Mouse (Mus musculus): Measurements from ENCODE around the gene Zap70.

Gene Zap70

GRCm38 (mm10) chr1:36830913-36831866 is 69.6 kb downstream of the Zap70 start:
- DNase-seq (ENCODE audit: low spot score in 2 of 2): no peak
